Mouse (Mus musculus) embryonic facial prominence, embryonic 14.5 days (tissue): ENCODE results near the gene Irx2. TPM values are rescaled to one million over a fixed set of nuclear protein-coding genes. Genes with fewer than 3 reads are reported as not detected.

ENCODE experiments used
- ATAC-seq: fragments of 200-750 bp; cut with Nextera tagmentation; 2 replicates; pipeline ENCODE4 v1.8.0; 2017; ENCODE audit warnings: low read depth, moderate number of reproducible peaks, moderate TSS enrichment
- DNase-seq: peaks from one replicate; pipeline ENCODE4 v3.0.0-alpha.2; 2015; ENCODE audit warnings: low spot score
- H3K27ac ChIP-seq: fragments of 300-500 bp; sonication (generic); replicated peaks from 2 replicates; pipeline ENCODE4 v1.5.1; 2014; ENCODE audit warnings: low read depth, mild to moderate bottlenecking, low read length, moderate library complexity
- H3K27me3 ChIP-seq: fragments of 300-500 bp; sonication (generic); replicated peaks from 2 replicates; pipeline ENCODE4 v1.6.1; 2014; ENCODE audit warnings: low read length; ENCODE audit not compliant: control insufficient read depth, insufficient read depth
- H3K36me3 ChIP-seq: fragments of 300-500 bp; sonication (generic); 2 replicates; pipeline ENCODE4 v1.6.1; 2014; ENCODE audit warnings: low read length, mixed read lengths; ENCODE audit not compliant: control insufficient read depth, insufficient read depth
- H3K4me1 ChIP-seq: fragments of 300-500 bp; sonication (generic); 2 replicates; pipeline ENCODE4 v1.6.1; 2014; ENCODE audit warnings: antibody characterized with exemption, low read length; ENCODE audit not compliant: control insufficient read depth, insufficient read depth
- H3K4me2 ChIP-seq: fragments of 300-500 bp; sonication (generic); 2 replicates; pipeline ENCODE4 v1.6.1; 2014; ENCODE audit warnings: low read depth, mild to moderate bottlenecking, low read length, moderate library complexity, mixed read lengths
- H3K4me3 ChIP-seq: fragments of 300-500 bp; sonication (generic); 2 replicates; pipeline ENCODE4 v1.5.1; 2014; ENCODE audit warnings: low read depth, mild to moderate bottlenecking, low read length
- H3K9ac ChIP-seq: fragments of 300-500 bp; sonication (generic); 2 replicates; pipeline ENCODE4 v1.6.1; 2014; ENCODE audit warnings: low read depth, mild to moderate bottlenecking, low read length, moderate library complexity, mixed read lengths
- H3K9me3 ChIP-seq: fragments of 300-500 bp; sonication (generic); 2 replicates; pipeline ENCODE4 v1.6.1; 2016; ENCODE audit warnings: low read length; ENCODE audit not compliant: control insufficient read depth
- WGBS: fragments of 180-500 bp; shearing (Covaris S2); extraction: QIAGEN DNeasy Blood & Tissue Kit; methylation state at CpG from one replicate; pipeline ENCODE4 v1.1.7; 2014; 5-methylcytosine and 5-hydroxymethylcytosine counted together
- polyA plus RNA-seq: library from polyadenylated mRNA; unstranded; fragments of >200 nt; fragmentation: Nextera tagmentation; extraction: Ambion mirVana; gene quantifications from 2 replicates; pipeline ENCODE4 v1.2.1, GENCODE M21; 2014

Irx2 gene
- 25.7 and 26.7 TPM in 2 replicates for polyA plus RNA-seq

- Histone ChIP-seq H3K36me3 (no peaks in the 10 kb centered on the region), H3K9me3 (no peaks in the 10 kb centered on the region), H3K4me3 (peak within 1 kb of the TSS; percentile 63), H3K27ac (peak within 1 kb of the TSS; percentile 52; the same call in 1 of the 2 replicates), H3K27me3 (peaks cover 97% of the 10 kb centered on the region), H3K4me2 (peak within 1 kb of the TSS; percentile 96), H3K4me1 (peaks cover 15% of the 10 kb centered on the region; the same call in 1 of the 2 replicates), H3K9ac (peak within 1 kb of the TSS; percentile 73)
- DNase-seq (peak; percentile 96), ATAC-seq (peak; percentile 95)
- WGBS, result 3% methylated on average over 8 of the region's 45 CpGs
Observed at GRCm38 (mm10) chr13:72628462-72628916, at the start of gene Irx2. Gene Irx2 (plus strand): TSS chr13:72628820.

GRCm38 (mm10) chr13:72581276-72581675 is 47.3 kb upstream of the Irx2 start:
- no peak for DNase-seq
- no peak overlapping the region for H3K4me3 ChIP-seq
- no peak overlapping the region for H3K27ac ChIP-seq
- H3K4me1 ChIP-seq, result no peaks in the 10 kb centered on the region
- H3K27me3 ChIP-seq, result no peaks in the 10 kb centered on the region
- H3K9ac ChIP-seq, result no peak overlapping the region
- no peaks in the 10 kb centered on the region for H3K9me3 ChIP-seq
- no peak overlapping the region for H3K4me2 ChIP-seq
- no peak for ATAC-seq
- no peaks in the 10 kb centered on the region for H3K36me3 ChIP-seq
- WGBS, result 93% methylated on average over 2 of the region's 2 CpGs

- H3K36me3 ChIP-seq, result no peaks in the 10 kb centered on the region
- no peaks in the 10 kb centered on the region for H3K4me1 ChIP-seq
- H3K27me3 ChIP-seq, result no peaks in the 10 kb centered on the region
- H3K9me3 ChIP-seq, result no peaks in the 10 kb centered on the region
- no peak for ATAC-seq
- no peak overlapping the region for H3K27ac ChIP-seq
- no peak overlapping the region for H3K9ac ChIP-seq
- no peak overlapping the region for H3K4me2 ChIP-seq
- no peak for DNase-seq
- no peak overlapping the region for H3K4me3 ChIP-seq
- WGBS, result 42% methylated on average over 4 of the region's 4 CpGs
Observed at GRCm38 (mm10) chr13:72592526-72592925, 36.1 kb upstream of the Irx2 start.

GRCm38 (mm10) chr13:72593310-72593709 is 35.3 kb upstream of the Irx2 start:
- no peak overlapping the region for H3K4me3 ChIP-seq
- 83% methylated on average over 6 of the region's 6 CpGs for WGBS
- H3K9me3 ChIP-seq, result no peaks in the 10 kb centered on the region
- H3K4me1 ChIP-seq, result no peaks in the 10 kb centered on the region
- no peak overlapping the region for H3K27ac ChIP-seq
- no peaks in the 10 kb centered on the region for H3K36me3 ChIP-seq
- no peak overlapping the region for H3K9ac ChIP-seq
- no peak overlapping the region for H3K4me2 ChIP-seq
- no peaks in the 10 kb centered on the region for H3K27me3 ChIP-seq
- DNase-seq (no peak), ATAC-seq (no peak)

- no peak overlapping the region for H3K27ac ChIP-seq
- 68% methylated on average over 4 of the region's 4 CpGs for WGBS
- no peak overlapping the region for H3K4me3 ChIP-seq
- no peak overlapping the region for H3K9ac ChIP-seq
- H3K27me3 ChIP-seq, result no peaks in the 10 kb centered on the region
- no peak for DNase-seq
- no peak for ATAC-seq
- H3K4me2 ChIP-seq, result no peak overlapping the region
- H3K36me3 ChIP-seq, result no peaks in the 10 kb centered on the region
- no peaks in the 10 kb centered on the region for H3K9me3 ChIP-seq
- no peaks in the 10 kb centered on the region for H3K4me1 ChIP-seq
Observed at GRCm38 (mm10) chr13:72593710-72594111, 34.9 kb upstream of the Irx2 start.

- Histone ChIP-seq H3K36me3 (no peaks in the 10 kb centered on the region), H3K4me2 (no peak overlapping the region), H3K4me1 (no peaks in the 10 kb centered on the region), H3K9me3 (no peaks in the 10 kb centered on the region), H3K27me3 (no peaks in the 10 kb centered on the region), H3K9ac (no peak overlapping the region), H3K4me3 (no peak overlapping the region), H3K27ac (no peak overlapping the region)
- DNase-seq, result no peak
- no peak for ATAC-seq
- WGBS, result 92% methylated on average over 3 of the region's 3 CpGs
Observed at GRCm38 (mm10) chr13:72599254-72599653, 29.4 kb upstream of the Irx2 start.

GRCm38 (mm10) chr13:72608706-72609105 is 19.9 kb upstream of the Irx2 start:
- Histone ChIP-seq H3K36me3 (no peaks in the 10 kb centered on the region), H3K9me3 (no peaks in the 10 kb centered on the region), H3K4me3 (no peak overlapping the region), H3K4me2 (no peak overlapping the region), H3K27ac (no peak overlapping the region), H3K9ac (no peak overlapping the region), H3K27me3 (no peaks in the 10 kb centered on the region), H3K4me1 (no peaks in the 10 kb centered on the region)
- 57% methylated on average over 16 of the region's 16 CpGs for WGBS
- ATAC-seq (no peak), DNase-seq (no peak)

GRCm38 (mm10) chr13:72610277-72610676 is 18.3 kb upstream of the Irx2 start:
- Histone ChIP-seq H3K9me3 (no peaks in the 10 kb centered on the region), H3K27ac (no peak overlapping the region), H3K36me3 (no peaks in the 10 kb centered on the region), H3K4me1 (no peaks in the 10 kb centered on the region), H3K27me3 (no peaks in the 10 kb centered on the region), H3K4me2 (no peak overlapping the region), H3K9ac (no peak overlapping the region), H3K4me3 (no peak overlapping the region)
- ATAC-seq (no peak), DNase-seq (no peak)
- WGBS, result 76% methylated on average over 2 of the region's 2 CpGs
